Mouse (Mus musculus) bone marrow, adult 2 months (tissue): ENCODE data around the gene Ern1.

Source experiments
- CTCF ChIP-seq: fragments of 200-500 bp; IDR thresholded peaks from 2 replicates; pipeline ENCODE4 v1.5.1; 2011; ENCODE audit warnings: low read length, control low read depth; ENCODE audit not compliant: control insufficient read depth, insufficient read depth
- POLR2A ChIP-seq: fragments of 200-500 bp; IDR thresholded peaks from 2 replicates; pipeline ENCODE4 v1.6.1; 2011; ENCODE audit warnings: low read depth, mild to moderate bottlenecking, control low read depth, low read length, borderline replicate concordance; ENCODE audit not compliant: control insufficient read depth

DNA sequence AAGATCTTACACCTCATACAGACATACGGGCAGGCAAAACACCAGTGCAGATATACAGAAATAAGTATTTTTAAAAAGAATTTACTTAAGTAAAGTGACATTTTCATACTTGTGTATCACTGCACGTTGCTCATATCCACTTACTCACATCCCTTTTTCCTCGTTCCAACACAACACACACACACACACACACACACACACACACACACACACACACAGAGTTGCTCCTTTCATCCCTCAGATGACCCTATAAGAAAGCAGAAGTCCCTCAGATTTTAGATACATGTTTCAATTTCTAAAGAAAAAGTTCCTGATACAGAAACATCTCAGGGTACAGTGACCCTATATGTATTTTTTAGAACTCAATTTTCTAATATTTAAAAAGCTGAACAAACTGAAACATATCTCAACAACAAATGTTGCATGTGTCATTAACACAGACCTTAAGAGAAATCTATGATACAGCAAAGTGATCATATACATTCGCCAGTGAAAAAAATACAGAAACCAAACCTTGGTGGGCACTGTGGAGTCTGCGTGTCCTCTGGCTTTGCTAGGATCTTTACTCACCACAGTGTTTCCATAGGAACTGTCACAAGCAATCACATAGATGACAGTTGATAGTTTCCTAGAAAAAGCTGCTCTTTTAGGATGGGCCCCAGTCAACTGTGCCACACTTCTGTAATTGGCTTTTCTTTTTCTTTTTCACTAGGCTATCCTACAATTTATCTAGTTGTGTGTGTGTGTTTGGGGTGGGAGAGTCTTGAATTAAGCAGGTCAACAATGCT lies 26.3 kb downstream of the Ern1 start:
- TF ChIP-seq CTCF (no peak), POLR2A (no peak)
